Mouse (Mus musculus): ENCODE results near the gene Actg2. TPM values are rescaled to one million over a fixed set of nuclear protein-coding genes. Genes with fewer than 3 reads are reported as not detected.

The Actg2 gene
- 27.7 TPM for polyA plus RNA-seq (2017; shearing (Covaris generic))

GRCm38 (mm10) chr6:83536028-83536794, at the start of gene Actg2:
Gene Actg2 (minus strand): TSS chr6:83536265.

GRCm38 (mm10) chr6:83572671-83573070, 36.6 kb upstream of the Actg2 start, which contains the start of gene Stambp:
Gene Stambp (minus strand): TSS chr6:83572729.

GRCm38 (mm10) chr6:83506258-83507167, 29.6 kb downstream of the Actg2 start, which contains the start of gene Dguok:
Gene Dguok (minus strand): TSS chr6:83506969.

Other genes with a start within 250 kb of the Actg2 start
- 97.4 TPM for gene Mthfd2, start 210.4 kb downstream of the Actg2 start, polyA plus RNA-seq (2017; shearing (Covaris generic))
- gene Mob1a, start 210.2 kb downstream of the Actg2 start, polyA plus RNA-seq (2017; shearing (Covaris generic)) = 144 TPM
- gene Bola3, start 187.1 kb downstream of the Actg2 start, polyA plus RNA-seq (2017; shearing (Covaris generic)) = 62.8 TPM
- gene Tet3, start 77.2 kb downstream of the Actg2 start, polyA plus RNA-seq (2017; shearing (Covaris generic)) = 49.1 TPM
- 146 TPM for gene Dguok, start 29.3 kb downstream of the Actg2 start, polyA plus RNA-seq (2017; shearing (Covaris generic))
- gene Stambp, start 36.5 kb upstream of the Actg2 start, polyA plus RNA-seq (2017; shearing (Covaris generic)) = 46.9 TPM
- gene Clec4f, start 119.9 kb upstream of the Actg2 start, polyA plus RNA-seq (2017; shearing (Covaris generic)) = not detected
- not detected for gene Cd207, start 141.6 kb upstream of the Actg2 start, polyA plus RNA-seq (2017; shearing (Covaris generic))
- 0.39 TPM for gene Vax2, start 175.0 kb upstream of the Actg2 start, polyA plus RNA-seq (2017; shearing (Covaris generic))
- not detected for gene Atp6v1b1, start 206.7 kb upstream of the Actg2 start, polyA plus RNA-seq (2017; shearing (Covaris generic))
- not detected for gene Ankrd53, start 226.4 kb upstream of the Actg2 start, polyA plus RNA-seq (2017; shearing (Covaris generic))
- gene Tex261, start 239.5 kb upstream of the Actg2 start, polyA plus RNA-seq (2017; shearing (Covaris generic)) = 110 TPM

Measured in inflammation-experienced regulatory T-cells, adult 16 weeks (primary cell).